Mouse (Mus musculus) T-cell, adult 2 months (primary cell): ENCODE data around the gene Mllt1.
"Not testable (repeated sequence)": the region's sequence is repeated elsewhere in the genome, so short reads cannot be mapped to it uniquely, and the experiment has no call there.

Experiments
- DNase-seq: peaks from one replicate; pipeline ENCODE4 v3.0.0; 2022; ENCODE audit warnings: low spot score

Gene Mllt1

DNA sequence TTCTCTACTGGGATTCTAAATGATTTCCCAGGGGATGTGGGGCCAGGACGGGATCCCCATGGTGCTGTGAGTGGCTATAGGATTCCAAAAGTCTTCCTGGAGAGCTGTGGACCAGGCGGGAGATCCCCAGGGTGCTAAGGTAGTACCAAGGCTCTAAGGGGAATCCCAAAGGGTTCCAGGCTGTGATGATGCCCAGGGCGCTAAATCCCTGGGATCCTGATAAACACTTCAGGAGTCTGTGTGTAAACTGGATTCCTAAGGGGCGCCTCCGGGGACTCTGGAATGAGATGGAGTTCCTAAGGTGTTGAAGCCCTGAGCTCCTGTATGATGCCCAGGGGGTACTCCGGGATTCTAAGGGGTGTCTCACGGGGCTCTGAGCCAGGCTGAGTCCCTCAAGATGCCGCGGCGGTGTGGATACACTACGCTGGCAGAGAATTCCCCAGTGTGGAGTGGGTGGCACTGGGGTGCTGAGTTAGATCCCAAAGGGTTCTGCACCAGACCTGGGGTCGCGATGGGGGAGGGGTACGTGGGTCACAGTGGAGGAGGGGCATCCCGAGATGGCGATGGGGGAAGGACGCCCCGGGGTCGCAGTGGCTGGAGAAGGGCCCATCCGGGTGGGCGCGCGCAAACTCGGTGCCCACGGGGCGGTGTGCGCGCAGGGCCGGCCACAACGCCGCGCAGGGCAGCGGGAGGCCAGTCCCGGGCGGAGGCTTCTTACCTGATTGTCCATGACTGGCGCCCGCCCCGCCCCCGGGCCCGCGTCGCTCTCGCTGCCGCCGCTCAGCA, 477 bp downstream of the Mllt1 start:
- no peak for DNase-seq

DNA sequence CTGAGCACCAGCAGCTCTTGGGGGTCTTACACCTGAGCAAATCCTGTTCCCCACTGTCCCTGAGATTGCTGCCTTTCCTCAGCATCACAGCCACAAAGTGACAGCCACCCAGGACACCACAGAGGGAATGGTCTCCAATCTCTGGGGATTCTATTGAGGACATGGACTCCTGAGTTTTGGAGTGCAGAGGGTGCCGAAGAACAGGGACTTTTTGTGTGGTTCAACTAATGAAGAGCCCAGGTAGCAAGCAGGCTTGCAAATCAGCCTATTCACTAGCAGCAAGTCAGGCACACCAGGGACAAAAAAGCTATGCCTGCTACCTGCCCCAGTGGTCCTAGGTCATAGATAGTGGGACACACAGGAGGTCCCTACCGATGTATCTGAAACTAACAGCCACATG, 1.8 kb downstream of the Mllt1 start:
- no peak for DNase-seq

DNA sequence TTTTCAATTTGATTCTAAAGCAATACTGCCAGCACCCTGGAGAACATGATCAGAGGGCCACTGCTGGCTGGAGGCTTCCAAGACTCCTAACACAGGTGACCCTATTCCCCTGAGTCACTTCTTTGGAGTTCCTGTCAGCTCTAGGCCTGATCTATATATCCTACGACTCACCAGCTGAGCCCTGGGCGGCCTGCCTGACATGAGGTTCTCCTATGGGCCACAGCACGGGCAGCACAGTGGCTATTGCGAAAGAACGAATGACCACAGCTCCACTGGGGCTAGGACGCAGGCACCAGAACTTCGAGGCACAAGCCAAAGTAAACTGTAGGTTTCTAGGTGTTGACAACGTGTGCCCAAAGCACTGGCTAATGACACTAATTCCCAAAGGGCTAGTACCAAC, 5.2 kb downstream of the Mllt1 start:
- no peak for DNase-seq

DNA sequence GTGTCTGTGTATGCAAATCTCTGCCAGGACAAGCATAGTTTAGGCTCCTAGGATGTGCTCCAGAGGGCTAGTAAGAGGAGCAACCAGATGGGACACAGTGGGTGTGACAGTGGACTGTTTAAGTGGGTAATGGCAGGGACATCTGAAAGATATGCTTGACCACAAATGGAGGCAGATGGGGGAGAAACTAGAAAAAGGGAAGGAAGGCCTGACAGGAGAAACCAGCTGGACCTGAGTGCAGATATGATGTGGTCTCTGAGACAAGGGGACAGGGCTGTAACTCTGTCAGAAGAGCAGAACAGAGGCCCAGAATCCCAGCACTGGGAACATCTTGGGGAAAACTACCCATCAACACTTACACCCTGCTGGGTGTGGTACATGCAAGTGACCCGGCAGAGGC, 5.7 kb downstream of the Mllt1 start:
- DNase-seq: no peak

DNA sequence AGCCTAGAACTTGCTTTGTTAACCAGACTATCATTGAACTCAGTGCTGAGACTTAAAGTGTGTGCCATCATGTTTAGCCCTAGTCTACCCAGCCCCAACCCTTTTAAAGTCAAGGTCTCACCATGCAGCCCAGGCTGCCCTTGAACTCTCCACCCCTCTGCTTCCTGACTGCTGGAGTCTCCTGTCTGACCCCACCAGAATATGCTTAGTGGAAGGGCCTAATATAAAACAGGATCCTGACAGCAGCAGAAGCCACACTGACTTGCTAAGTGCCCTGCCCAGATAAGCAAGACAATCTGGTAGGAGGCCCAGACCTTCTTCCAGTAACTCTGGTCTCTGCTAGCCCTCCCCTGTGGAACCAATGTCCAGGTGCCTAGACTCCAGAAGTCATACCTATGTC, 6.1 kb downstream of the Mllt1 start:
- no peak for DNase-seq

DNA sequence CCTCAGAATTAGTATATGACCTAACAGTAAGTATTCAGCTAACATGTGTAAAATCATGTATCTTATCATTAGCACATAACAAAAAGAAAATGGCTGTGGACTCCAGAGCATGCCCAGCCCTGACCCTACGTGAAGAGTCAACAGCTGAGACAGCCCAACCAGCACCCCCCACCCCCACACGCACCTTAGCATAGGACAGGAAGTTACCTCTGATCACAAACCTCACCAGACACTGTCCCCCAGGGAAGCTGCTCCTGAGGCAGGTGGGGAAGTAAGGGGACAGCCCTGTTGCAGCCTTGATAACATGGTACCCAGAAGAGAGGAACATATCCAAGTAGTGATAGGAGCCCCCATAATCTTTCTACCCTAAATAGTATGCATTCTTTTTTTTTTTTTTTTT, 9.2 kb downstream of the Mllt1 start:
- DNase-seq: peak; percentile 23

DNA sequence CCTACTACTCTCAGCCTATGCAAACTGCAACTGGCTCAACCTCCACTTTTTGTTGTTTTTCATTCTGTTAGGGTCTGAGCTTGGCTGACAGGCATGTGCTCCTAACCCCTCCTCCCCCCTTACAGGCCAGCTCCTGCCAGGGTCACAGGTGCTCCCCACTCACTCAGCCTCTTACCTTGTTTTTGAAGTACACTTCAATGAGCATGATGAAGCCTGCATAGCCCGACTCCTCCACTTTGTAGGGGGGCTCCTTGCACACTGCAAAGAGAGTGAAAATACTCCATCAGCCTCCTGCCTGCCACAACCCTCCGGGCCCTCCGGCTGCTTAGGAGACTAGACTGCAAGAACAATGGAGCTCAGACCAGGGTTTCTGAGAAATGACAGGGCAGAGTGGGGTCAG, 15.5 kb downstream of the Mllt1 start:
- DNase-seq: no peak

DNA sequence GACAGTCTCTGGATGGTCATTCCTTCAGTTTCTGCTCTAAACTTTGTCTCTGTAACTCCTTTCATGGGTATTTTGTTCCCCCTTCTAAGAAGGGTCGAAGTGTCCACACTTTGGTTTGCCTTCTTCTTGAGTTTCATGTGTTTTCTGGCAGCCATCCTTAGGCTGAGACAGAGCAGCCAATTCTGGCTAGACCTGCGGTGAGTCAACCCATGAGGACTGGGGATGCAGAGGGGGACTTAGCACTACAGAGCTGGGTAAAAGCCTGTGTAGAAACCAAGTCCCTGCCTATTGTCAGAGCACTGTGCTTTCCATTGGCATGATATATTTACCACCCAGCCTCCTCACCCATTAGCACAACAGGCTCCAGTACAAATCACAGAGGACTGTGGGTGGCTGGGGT, 18.0 kb downstream of the Mllt1 start:
- no peak for DNase-seq

DNA sequence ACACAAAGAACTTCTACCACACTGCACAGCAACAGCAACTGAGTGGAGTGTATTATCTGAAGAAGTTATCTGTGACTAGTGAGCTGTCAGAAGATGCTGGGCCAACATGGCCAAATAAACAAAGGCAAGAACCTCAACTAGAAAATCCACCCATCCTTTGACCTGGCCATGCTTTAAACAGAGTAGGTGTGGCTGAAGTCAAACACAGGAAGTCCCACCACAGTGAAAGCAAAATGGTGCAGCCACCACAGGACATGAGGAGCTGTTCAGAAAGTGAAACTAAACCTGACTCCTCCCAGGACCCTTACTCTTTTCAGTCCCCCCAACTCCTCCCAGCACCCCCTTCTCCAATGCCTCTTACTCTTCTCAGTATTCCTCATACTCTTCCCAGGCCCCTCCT, 21.8 kb downstream of the Mllt1 start:
- DNase-seq: no peak

DNA sequence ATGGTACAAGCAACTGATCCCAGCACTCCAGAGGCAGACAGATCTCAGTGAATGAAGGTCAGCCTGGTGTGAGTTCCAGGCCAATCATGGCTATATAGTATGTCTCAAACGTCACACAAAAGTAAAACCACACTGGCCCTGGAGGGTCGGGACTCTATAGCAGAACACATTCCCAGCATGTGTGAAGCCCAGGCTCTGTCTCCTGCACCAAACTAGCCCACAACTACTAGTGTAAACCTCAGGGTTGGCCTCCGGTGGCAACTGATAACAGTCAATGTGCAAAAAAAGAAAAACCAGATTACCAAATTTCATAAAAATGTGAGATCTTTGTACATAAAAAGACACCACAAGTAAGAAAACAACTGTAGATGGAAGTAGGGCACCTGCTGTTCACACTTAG, 22.2 kb downstream of the Mllt1 start:
- no peak for DNase-seq

DNA sequence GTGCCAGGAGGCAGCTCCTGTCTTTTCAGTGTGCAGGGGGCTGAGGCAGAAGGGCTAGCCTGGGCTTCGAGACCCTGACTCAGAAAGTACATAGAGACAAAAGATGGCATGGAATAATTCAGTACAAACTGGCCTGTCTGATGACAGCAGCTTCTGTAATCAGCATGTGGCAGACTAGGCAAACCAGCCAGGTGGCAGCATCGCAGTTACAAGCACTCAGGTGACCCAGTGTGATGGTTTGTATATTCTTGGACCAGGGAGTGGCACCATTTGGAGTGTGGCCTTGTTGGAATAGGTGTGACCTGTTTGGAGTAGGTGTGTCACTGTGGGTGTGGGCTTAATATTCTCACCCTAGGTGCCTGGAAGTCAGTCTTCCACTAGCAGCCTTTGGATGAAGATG, 25.5 kb downstream of the Mllt1 start:
- not testable (repeated sequence) for DNase-seq

DNA sequence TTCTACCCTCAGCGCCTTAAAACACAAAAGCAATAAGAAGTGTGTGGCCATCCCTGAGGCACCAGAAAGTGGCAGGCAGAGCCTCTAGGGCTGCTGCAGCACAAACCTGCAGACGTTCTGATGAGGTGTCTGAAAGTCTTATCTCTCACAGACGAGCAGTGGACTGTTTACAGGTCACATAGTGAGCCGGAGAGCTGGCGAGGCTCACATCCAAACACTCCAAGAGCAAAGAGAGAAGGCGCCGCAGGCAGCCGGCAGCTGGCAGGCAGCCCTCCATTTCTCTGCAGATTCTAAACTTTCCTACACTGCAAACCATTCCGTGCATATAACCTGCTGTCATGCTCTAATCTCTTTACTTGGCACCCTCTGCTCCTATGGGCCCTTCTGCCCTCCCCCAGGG, 27.3 kb downstream of the Mllt1 start:
- no peak for DNase-seq

DNA sequence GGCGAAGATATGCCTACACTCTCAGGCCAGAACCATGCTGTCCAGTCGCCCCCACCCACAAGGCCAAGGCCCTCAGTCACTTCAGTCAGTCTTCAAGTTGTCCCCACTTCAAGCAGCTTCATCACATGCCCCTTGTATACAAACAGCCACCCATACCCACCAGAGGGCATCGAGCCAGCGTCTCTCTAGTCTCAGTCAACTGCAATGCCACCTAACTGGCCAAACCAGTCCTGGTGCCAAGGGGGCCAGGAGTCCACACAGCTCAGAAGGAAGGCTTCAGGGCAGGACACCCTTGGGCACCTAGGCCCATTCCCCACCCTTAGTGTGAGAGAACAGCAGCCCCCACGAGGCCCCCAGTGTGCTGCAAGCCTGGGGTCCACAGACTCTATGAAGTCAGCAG, 28.1 kb downstream of the Mllt1 start:
- DNase-seq: no peak

DNA sequence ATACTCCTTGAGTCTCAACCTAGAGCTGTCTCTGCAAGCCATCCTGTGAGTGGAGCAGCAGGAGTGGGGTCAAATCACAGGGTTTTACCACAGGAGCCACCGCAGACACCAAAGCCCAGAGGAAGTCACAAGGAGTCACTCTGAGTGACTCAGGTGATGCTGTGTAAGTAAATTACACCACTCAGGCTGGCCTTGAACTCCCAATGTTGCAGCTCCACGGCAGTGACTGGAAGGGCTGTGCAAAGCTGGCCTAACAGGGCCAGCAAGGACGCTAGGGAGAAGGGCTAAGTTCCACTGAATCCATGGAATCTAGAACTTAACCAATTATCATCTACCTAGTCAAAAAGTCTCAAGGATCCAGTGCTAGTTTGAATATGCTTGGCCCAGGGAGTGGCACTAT, 29.0 kb downstream of the Mllt1 start:
- no peak for DNase-seq

DNA sequence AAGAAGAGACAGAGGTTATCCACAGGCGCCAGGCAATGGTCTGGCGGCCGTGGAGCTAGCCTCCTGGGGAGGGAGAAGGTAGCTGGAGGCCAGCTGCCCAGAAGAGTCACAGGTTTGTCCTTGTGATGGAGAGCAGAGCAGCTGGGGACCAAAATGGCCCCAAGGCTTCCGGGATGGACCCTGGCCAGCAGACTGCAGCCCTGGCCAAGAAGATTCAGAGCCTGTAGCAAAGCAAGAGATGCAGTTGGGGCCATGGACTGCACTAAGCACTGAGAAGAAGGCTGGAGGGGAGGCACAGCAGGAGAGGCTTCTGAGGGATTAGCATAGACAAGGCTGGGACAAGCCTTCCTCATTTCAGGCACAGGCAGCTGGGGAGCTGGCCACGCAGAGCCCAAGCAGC, 32.5 kb downstream of the Mllt1 start:
- no peak for DNase-seq

DNA sequence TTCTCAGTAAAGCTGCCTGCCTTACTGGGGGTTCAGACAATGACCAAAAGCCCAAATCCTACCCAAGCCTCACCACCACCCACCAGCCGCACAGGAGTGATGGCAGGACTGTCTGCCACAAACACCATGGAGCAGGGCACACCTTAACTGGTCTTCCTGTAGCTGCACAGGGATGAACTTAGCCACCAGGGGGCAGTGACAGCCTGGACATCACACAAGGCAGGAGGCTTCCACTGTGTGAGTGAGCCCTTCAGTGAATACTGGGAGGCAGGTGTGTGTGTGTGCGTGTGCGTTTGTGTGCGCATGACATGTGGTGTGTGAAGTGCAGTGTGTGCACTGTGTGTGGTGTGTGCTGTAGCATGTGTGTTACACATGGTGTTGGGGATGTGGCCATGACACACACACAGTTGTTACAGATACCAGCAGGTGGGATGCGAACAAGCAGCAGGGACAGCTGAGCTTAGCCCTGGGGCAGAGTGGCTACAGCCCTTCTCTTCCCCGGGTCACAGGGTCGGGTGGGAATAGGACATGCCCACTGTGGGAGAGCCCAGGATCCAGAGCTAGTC, 37.5 kb downstream of the Mllt1 start:
- peak; percentile 78 for DNase-seq

DNA sequence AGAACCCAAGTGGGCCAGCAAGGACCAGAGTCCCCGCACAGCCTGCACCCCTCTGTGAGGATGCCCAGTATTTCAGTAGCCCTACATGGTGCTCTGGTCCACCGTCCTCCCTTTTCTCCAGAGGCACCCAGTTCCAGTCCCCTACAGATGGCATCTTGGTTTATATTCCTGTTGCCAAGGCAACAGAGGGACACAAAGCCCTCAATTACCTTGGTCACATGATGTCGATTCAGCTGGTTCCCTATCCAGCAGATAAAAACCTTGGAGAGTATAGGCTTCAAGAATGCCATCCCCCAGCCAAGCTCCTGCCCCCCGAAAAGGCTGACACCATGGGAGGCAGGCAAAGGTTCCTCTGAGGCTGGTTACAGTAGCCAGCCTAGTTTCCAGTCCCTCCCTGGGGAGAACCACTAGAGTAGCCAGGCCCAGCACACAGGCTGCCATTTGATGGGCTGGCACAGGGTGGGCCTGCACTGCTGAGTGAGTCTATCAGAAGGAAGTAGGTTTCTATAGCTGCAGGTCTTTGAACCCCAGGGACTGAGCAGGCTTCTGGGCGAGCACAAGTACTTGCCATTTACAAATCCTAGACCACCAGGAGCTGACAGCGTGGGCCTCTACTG, 38.6 kb downstream of the Mllt1 start:
- DNase-seq: no peak

DNA sequence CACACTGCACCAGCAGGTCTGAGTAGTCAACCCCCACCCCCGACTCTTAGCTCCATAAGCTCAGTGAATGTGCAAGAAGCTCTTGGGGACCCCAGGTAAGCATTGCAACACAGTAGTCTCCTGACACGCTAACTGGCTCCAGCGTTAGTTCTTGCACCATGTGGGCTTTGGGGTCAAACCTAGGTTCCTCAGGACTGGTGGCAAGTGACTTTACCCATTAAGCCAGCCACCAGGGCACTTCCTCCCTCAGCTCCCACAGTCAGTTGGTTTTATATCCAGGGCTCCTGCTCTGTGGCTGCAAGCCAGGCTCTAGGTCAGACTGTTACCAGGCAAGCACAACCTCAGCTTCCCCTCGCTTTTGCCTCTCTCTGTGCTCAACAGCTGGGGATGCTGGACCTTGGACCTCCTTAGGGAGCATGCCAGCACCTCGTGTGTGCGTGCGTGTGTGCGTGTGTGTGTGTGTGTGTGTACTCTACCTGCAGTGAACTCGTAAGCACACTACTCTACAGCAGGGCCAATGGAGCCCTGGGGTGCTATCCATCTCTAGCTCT, 39.8 kb downstream of the Mllt1 start:
- no peak for DNase-seq

DNA sequence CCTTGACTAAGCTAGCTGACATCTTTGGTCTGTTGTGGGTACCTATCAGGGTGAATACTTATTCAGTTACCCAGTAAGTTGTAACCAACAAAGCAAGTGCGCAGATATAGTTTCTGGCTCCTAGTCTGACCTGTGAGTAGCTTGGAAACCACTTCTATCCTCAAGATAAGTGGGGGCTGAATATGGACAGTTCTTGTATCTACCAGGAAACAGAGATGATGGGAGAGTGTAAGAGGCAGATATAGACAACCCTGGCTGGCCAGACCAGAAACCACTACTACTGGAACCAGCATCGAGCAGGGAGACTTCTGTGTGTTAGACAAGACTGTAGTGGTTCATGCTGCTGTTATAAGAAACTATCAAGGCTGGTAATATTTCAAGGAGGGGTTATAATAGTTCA, 45.2 kb downstream of the Mllt1 start:
- no peak for DNase-seq

DNA sequence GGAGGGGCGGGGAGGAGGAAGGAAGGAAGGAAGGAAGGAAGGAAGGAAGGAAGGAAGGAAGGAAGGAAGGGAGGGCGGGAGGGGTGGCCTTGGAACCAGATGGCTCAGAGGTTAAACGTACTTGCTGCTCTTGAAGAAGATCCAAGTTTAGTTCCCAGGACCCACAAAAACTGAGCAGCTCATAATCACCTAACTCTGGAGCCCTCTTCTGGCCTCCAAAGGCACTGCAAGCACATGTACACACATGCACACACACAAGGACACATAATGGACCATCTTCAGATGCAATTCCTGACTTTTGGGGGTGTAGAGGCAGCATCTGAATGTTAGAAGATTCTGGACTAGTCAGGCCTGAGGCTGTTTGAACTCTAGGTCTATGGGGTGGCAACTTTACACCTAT, 47.2 kb downstream of the Mllt1 start:
- no peak for DNase-seq

DNA sequence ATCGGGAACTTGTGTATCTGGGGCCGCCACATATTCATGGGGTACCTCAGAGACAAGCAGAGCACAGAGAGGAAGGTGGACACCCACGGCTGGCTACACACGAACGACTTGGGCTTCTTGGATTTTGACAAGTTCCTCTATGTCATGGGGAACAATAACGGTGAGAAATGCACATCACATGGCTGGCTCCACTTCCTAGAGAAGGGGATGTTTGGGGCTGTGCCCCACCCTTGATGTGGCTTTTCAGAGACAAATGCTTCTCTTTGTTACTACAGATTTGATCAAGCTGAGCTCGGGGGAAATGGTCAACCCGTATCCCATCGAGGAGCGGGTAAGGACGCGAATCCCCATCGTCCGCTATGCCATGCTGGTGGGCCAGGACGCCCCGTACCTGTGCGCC, 50.4 kb downstream of the Mllt1 start:
- peak; percentile 67 for DNase-seq

DNA sequence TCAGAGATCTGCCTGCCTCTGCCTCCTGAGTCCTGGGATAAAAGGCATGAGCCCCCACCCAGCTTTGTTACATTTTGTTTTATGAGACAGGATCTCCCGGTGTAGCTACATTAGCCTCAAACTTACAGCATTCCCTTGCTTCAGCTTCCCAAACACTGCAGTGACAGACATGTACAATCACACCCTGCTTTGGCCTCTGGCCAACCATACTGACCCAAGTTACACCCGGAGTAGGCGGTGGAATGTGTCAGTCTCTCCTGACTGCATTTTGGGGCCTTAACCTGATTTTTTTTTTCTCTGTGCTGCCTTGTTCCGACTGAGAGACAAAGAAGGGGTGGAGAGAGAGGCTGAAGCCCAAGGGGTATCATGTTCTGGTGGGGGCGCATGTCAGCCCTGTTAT, 50.9 kb downstream of the Mllt1 start:
- no peak for DNase-seq

DNA sequence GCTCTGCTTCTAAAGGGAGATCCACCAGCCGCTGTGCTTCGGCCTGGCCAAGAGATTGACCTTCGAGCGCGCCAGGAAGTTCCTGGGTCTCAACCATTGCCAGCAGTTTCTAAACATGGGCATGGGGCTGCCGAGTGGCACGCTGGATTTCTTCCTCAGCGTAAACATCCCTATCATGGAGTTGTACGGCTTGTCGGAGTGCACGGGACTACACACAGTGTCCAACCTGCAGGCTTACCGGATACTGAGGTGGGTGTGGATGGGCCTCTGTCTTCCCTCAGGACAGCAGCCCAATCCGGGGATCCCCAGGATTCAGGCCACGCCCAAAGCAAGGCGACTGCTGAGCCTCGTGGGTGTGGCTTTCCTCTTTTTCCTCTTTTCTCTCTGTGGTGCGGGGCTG, 51.6 kb downstream of the Mllt1 start:
- DNase-seq: no peak

DNA sequence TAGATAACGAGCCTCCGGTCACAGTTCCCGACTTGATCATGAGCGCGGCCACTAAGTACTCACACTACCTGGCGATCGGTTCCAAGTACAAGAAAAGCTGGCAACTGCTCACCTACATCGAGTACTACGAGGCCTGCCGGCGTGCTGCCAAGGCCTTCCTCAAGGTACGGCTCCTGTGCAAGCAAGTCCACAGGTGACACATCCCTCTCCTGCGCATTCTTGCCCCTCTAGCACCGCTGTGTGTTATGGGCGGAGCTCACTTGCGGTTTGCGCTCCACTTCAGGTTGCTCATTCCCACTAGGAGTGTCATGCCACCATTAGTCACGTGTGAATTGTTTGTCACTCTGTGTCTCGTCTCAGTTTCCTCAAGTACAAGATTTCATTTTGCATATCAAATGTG, 57.8 kb downstream of the Mllt1 start:
- DNase-seq: no peak
